Mouse (Mus musculus): ENCODE data around the gene Gpr137c. TPM values are rescaled to one million over a fixed set of nuclear protein-coding genes. Genes with fewer than 3 reads are reported as not detected.

The Gpr137c gene
- polyA plus RNA-seq, 1 experiment from 2014 or later, result 6.3 TPM

DNA sequence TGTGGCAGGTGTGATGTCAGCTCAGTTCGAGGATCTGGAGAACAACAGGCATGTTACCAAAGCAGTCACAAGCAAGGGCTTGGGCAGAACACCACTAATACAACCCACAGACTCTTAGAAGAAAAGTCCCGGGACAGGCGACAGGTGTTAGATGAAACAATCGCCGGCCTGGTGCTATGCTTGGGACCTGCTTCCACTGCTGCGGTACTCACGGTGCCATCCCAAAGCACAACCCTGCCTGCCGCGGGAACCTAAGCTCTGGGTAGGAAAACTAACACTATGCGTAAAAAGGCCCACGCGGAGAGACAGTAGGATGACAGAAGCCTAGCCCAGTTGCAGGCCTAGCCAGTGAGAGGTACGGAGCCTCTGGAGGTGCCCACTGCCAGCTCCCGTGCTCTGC is 90.6 kb downstream of the Gpr137c start:
- no peak overlapping the region for H3K27ac ChIP-seq (ENCODE audit: low read depth, low read length)
- H3K4me2 ChIP-seq (ENCODE audit: low read depth), result no peak overlapping the region
- DNase-seq (ENCODE audit: low spot score), result no peak
- H3K27me3 ChIP-seq (ENCODE audit: control insufficient read depth, insufficient read depth, low read length), result no peaks in the 10 kb centered on the region
- ATAC-seq (ENCODE audit: insufficient read depth, low FRiP score, low TSS enrichment), result no peak
- H3K36me3 ChIP-seq (ENCODE audit: control insufficient read depth, insufficient read depth, low read length), result no peaks in the 10 kb centered on the region
- no peak overlapping the region for H3K4me3 ChIP-seq (ENCODE audit: low read depth, low read length)
- WGBS, result 92% methylated on average over 14 of the region's 14 CpGs
- H3K4me1 ChIP-seq (ENCODE audit: control insufficient read depth, insufficient read depth, low read length), result no peaks in the 10 kb centered on the region
- no peaks in the 10 kb centered on the region for H3K9me3 ChIP-seq (ENCODE audit: control insufficient read depth, low read length)
- H3K9ac ChIP-seq (ENCODE audit: low read length), result no peak overlapping the region

DNA sequence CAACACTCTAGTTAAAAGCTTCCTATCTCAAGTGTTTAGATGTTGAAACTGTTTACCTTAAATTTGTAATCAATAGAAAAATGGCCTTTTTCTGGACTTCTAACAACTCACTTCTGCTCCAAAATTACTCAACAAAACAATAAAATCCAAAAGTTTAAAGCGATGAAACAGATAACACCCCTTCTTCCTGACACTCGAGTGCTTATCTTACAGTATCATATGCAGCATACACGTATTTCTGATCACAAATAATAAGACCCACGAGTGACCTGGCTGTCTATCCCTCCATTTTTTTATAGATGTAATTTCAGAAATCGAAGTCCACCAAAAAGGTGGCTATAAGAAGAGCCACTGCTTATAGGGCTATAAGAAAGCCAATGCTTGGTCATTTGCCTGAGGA is 97.4 kb downstream of the Gpr137c start:
- H3K27ac ChIP-seq (ENCODE audit: low read depth, low read length), result no peak overlapping the region
- H3K4me2 ChIP-seq (ENCODE audit: low read depth), result peak overlapping the region; percentile 79
- H3K4me3 ChIP-seq (ENCODE audit: low read depth, low read length), result peak overlapping the region; percentile 87; the same call in 1 of the 2 replicates
- H3K4me1 ChIP-seq (ENCODE audit: control insufficient read depth, insufficient read depth, low read length), result peaks cover 5% of the 10 kb centered on the region
- ATAC-seq (ENCODE audit: insufficient read depth, low FRiP score, low TSS enrichment) (no peak), DNase-seq (ENCODE audit: low spot score) (no peak)
- H3K36me3 ChIP-seq (ENCODE audit: control insufficient read depth, insufficient read depth, low read length), result no peaks in the 10 kb centered on the region
- WGBS, result 83% methylated on average over 5 of the region's 5 CpGs
- no peak overlapping the region for H3K9ac ChIP-seq (ENCODE audit: low read length)
- no peaks in the 10 kb centered on the region for H3K27me3 ChIP-seq (ENCODE audit: control insufficient read depth, insufficient read depth, low read length)
- H3K9me3 ChIP-seq (ENCODE audit: control insufficient read depth, low read length), result no peaks in the 10 kb centered on the region

DNA sequence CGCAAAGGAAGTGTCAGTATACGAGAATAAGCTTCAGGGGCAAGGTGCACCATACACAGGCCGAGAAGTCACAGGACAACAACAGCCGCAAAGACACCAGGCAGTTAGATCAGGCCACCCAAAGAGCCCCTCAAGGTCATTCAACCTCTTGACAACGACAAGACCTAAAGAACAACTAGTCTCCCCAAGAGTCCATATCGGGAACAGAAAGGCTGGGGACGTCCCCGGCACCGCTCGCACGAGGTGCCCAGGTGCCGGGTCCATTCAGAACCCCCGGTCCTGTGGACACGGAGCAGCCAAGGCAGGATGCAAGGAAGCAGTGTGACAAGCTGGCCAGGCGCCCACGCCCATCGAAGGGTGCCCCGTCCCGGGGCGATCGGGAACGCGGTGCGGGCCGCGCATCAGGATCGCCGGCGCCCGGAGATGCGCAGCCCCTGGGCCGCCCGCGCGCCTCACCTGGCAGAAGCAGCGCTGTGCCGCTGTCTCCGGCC is 98.4 kb downstream of the Gpr137c start:
- ATAC-seq (ENCODE audit: insufficient read depth, low FRiP score, low TSS enrichment) (no peak; the same call in 1 of the 2 replicates), DNase-seq (ENCODE audit: low spot score) (no peak)
- H3K27me3 ChIP-seq (ENCODE audit: control insufficient read depth, insufficient read depth, low read length), result no peaks in the 10 kb centered on the region
- H3K4me3 ChIP-seq (ENCODE audit: low read depth, low read length), result peak overlapping the region; percentile 87
- H3K9ac ChIP-seq (ENCODE audit: low read length), result peak overlapping the region; percentile 92
- WGBS, result under 1% methylated on average over 38 of the region's 38 CpGs
- H3K4me1 ChIP-seq (ENCODE audit: control insufficient read depth, insufficient read depth, low read length), result peaks cover 5% of the 10 kb centered on the region
- no peaks in the 10 kb centered on the region for H3K36me3 ChIP-seq (ENCODE audit: control insufficient read depth, insufficient read depth, low read length)
- H3K9me3 ChIP-seq (ENCODE audit: control insufficient read depth, low read length), result no peaks in the 10 kb centered on the region
- H3K27ac ChIP-seq (ENCODE audit: low read depth, low read length), result peak overlapping the region; percentile 63
- H3K4me2 ChIP-seq (ENCODE audit: low read depth), result peak overlapping the region; percentile 79

DNA sequence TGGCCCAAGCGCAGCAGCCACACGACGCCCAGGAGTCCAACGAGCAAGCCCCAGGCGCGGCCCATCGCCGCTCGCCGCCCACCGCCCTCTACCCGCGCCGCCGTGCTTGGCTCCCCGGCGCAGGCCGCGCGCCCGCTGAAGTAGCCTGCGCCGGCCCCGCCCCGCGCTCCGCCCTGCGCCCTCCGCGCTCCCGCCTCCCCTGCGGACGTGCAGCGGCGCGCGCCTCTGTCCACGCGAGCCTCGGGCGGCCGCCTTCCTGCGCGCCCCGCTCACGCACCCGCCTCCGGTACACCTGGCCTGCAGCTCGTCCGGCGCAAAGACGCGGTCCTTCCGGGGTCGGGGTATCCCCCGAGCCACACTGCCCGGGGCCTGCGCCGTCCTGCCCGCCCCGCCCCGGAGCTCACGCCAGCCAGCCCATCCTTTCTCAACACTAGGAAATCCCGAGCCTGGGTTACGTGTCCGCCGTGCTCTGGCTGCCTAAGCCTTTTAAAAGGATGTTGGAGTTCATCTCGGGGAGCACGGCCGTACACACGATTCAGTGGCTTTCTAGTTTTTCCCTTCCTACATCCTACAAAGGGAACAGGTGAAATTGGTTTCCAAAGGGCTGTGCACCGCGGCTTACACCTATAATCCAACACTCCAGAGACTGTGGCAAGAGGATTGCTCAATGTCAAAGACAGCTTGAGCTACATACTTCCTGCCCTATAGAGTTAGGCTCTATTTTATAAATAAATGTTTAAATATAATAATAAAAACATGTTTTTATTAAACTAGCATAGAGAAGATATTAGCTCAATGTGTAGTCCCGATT is 99.1 kb downstream of the Gpr137c start, which contains the start of gene Ero1l:
Gene Ero1l, minus strand, starts transcription at position 346 of the 811 bp plus-strand sequence.
- DNase-seq (ENCODE audit: low spot score) (peak; percentile 89), ATAC-seq (ENCODE audit: insufficient read depth, low FRiP score, low TSS enrichment) (peak; percentile 95)
- H3K4me1 ChIP-seq (ENCODE audit: control insufficient read depth, insufficient read depth, low read length), result peaks cover 5% of the 10 kb centered on the region
- H3K36me3 ChIP-seq (ENCODE audit: control insufficient read depth, insufficient read depth, low read length), result no peaks in the 10 kb centered on the region
- peak within 1 kb of the TSS; percentile 87 for H3K4me3 ChIP-seq (ENCODE audit: low read depth, low read length)
- H3K27ac ChIP-seq (ENCODE audit: low read depth, low read length), result peak within 1 kb of the TSS; percentile 63
- H3K27me3 ChIP-seq (ENCODE audit: control insufficient read depth, insufficient read depth, low read length), result no peaks in the 10 kb centered on the region
- peak within 1 kb of the TSS; percentile 92 for H3K9ac ChIP-seq (ENCODE audit: low read length)
- H3K9me3 ChIP-seq (ENCODE audit: control insufficient read depth, low read length), result no peaks in the 10 kb centered on the region
- WGBS, result 3% methylated on average over 32 of the region's 74 CpGs
- peak within 1 kb of the TSS; percentile 79 for H3K4me2 ChIP-seq (ENCODE audit: low read depth)

DNA sequence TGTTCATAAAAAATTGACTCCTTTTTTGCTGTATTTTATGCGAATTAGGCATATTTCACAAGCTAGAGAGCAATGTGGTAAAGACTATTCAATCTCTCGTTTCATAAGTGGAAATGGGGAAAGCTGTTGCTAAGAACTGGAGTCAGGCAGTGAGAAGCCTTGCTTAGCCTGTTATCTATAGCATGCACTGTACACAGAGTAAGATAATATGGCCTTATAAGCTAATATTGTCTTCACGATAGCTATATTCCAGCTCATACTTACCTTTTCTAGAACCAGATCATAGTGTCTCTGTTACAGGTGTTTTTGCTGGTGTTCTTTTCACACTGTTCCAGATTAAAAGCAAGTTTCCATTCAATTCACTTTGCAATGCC is 99.7 kb downstream of the Gpr137c start:
- ATAC-seq (ENCODE audit: insufficient read depth, low FRiP score, low TSS enrichment) (no peak), DNase-seq (ENCODE audit: low spot score) (no peak)
- H3K9ac ChIP-seq (ENCODE audit: low read length), result no peak overlapping the region
- H3K36me3 ChIP-seq (ENCODE audit: control insufficient read depth, insufficient read depth, low read length), result no peaks in the 10 kb centered on the region
- H3K4me1 ChIP-seq (ENCODE audit: control insufficient read depth, insufficient read depth, low read length), result peaks cover 5% of the 10 kb centered on the region
- no peak overlapping the region for H3K27ac ChIP-seq (ENCODE audit: low read depth, low read length)
- no peak overlapping the region for H3K4me3 ChIP-seq (ENCODE audit: low read depth, low read length)
- H3K27me3 ChIP-seq (ENCODE audit: control insufficient read depth, insufficient read depth, low read length), result no peaks in the 10 kb centered on the region
- no peak overlapping the region; the same call in 1 of the 2 replicates for H3K4me2 ChIP-seq (ENCODE audit: low read depth)
- H3K9me3 ChIP-seq (ENCODE audit: control insufficient read depth, low read length), result no peaks in the 10 kb centered on the region
- WGBS, result 72% methylated on average over 3 of the region's 3 CpGs

DNA sequence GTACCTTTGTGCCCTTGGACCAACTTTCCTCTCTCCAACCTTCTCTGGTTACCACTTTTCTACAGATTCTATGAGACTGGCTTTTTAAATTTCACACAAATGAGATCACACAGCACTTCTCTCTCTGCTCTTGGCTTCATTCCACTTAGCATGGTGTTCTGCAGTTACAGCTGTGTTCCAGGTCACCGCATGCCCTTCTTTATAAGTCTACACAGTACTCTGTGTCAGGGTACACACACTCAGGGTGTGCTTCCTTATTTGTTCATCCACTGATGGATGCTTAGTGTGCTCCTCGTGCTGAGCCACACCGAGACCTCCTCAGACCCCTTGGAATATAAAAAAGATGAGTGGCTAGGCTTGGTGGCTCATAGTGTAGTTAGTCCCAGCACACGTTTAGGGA is 100.6 kb downstream of the Gpr137c start:
- no peak overlapping the region for H3K4me3 ChIP-seq (ENCODE audit: low read depth, low read length)
- 80% methylated on average over 4 of the region's 4 CpGs for WGBS
- DNase-seq (ENCODE audit: low spot score) (no peak), ATAC-seq (ENCODE audit: insufficient read depth, low FRiP score, low TSS enrichment) (no peak)
- no peaks in the 10 kb centered on the region for H3K9me3 ChIP-seq (ENCODE audit: control insufficient read depth, low read length)
- no peak overlapping the region for H3K27ac ChIP-seq (ENCODE audit: low read depth, low read length)
- H3K4me2 ChIP-seq (ENCODE audit: low read depth), result no peak overlapping the region
- H3K27me3 ChIP-seq (ENCODE audit: control insufficient read depth, insufficient read depth, low read length), result no peaks in the 10 kb centered on the region
- no peaks in the 10 kb centered on the region for H3K36me3 ChIP-seq (ENCODE audit: control insufficient read depth, insufficient read depth, low read length)
- peaks cover 5% of the 10 kb centered on the region for H3K4me1 ChIP-seq (ENCODE audit: control insufficient read depth, insufficient read depth, low read length)
- no peak overlapping the region for H3K9ac ChIP-seq (ENCODE audit: low read length)

DNA sequence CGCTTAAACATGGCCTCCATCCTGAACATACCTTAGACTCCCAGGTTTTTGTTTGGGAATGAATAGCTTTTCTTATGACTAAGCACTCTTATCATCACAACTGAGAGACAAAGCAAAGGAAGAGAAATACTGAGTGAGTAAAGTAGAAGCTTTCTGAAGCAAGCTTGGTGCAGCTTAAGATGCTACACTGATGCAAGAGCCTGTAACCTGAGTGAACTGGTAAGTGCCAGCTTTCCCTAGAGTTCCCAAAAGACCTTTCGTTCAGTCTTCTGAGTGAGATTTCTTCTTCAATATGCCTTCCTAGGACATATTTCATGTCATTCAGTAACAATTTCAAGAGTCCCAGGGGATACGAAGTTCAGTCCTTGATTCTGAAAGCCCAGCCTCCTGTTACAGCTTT is 101.5 kb downstream of the Gpr137c start:
- no peak overlapping the region for H3K27ac ChIP-seq (ENCODE audit: low read depth, low read length)
- ATAC-seq (ENCODE audit: insufficient read depth, low FRiP score, low TSS enrichment), result no peak
- DNase-seq (ENCODE audit: low spot score), result no peak
- no peak overlapping the region for H3K4me3 ChIP-seq (ENCODE audit: low read depth, low read length)
- H3K4me1 ChIP-seq (ENCODE audit: control insufficient read depth, insufficient read depth, low read length), result peaks cover 5% of the 10 kb centered on the region
- no peak overlapping the region for H3K4me2 ChIP-seq (ENCODE audit: low read depth)
- WGBS, result 87% methylated on average over 3 of the region's 3 CpGs
- H3K36me3 ChIP-seq (ENCODE audit: control insufficient read depth, insufficient read depth, low read length), result no peaks in the 10 kb centered on the region
- no peaks in the 10 kb centered on the region for H3K27me3 ChIP-seq (ENCODE audit: control insufficient read depth, insufficient read depth, low read length)
- no peaks in the 10 kb centered on the region for H3K9me3 ChIP-seq (ENCODE audit: control insufficient read depth, low read length)
- no peak overlapping the region for H3K9ac ChIP-seq (ENCODE audit: low read length)

DNA sequence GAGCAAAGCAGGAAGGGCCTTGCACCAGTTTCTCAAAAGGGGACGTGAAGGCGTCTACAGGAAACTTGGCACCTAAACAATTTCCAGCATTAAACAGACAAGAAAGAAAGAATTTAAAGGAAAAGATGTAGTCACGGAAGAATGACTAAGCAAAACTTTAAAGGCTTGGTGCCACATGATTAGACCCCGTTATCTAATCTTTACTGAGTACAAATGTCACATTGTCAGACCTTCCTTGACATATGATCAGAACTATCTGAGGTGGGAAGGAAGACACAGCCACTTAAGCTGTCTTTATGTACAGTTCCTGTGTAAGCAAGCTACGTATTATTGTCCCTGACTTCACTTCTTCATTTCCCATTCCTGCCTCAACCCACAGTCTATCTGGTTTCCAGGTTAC is 102.1 kb downstream of the Gpr137c start:
- no peaks in the 10 kb centered on the region for H3K9me3 ChIP-seq (ENCODE audit: control insufficient read depth, low read length)
- no peaks in the 10 kb centered on the region for H3K27me3 ChIP-seq (ENCODE audit: control insufficient read depth, insufficient read depth, low read length)
- DNase-seq (ENCODE audit: low spot score) (no peak), ATAC-seq (ENCODE audit: insufficient read depth, low FRiP score, low TSS enrichment) (no peak)
- peaks cover 5% of the 10 kb centered on the region for H3K4me1 ChIP-seq (ENCODE audit: control insufficient read depth, insufficient read depth, low read length)
- no peak overlapping the region for H3K9ac ChIP-seq (ENCODE audit: low read length)
- H3K4me3 ChIP-seq (ENCODE audit: low read depth, low read length), result no peak overlapping the region
- no peak overlapping the region for H3K4me2 ChIP-seq (ENCODE audit: low read depth)
- H3K27ac ChIP-seq (ENCODE audit: low read depth, low read length), result no peak overlapping the region
- 83% methylated on average over 5 of the region's 5 CpGs for WGBS
- no peaks in the 10 kb centered on the region for H3K36me3 ChIP-seq (ENCODE audit: control insufficient read depth, insufficient read depth, low read length)

DNA sequence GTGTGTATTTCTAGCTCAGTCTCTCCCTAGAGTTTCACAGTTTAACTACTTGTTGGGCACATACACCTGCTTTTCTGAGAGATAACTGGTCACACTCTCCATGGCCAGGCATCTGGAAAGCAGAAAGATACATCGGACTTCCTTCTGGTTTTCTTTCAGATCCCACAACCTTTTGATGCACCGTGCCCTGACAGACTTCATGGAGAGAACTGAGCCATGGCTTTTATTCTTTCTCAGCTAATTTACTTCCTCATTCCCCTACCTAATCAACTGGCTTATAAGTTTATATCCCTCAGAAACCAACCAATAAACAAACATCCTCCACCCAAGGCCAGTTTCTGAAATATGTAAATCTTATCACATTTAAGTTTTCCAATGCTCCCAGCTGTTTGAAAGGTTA is 102.9 kb downstream of the Gpr137c start:
- no peaks in the 10 kb centered on the region for H3K27me3 ChIP-seq (ENCODE audit: control insufficient read depth, insufficient read depth, low read length)
- no peak overlapping the region for H3K4me2 ChIP-seq (ENCODE audit: low read depth)
- DNase-seq (ENCODE audit: low spot score) (no peak), ATAC-seq (ENCODE audit: insufficient read depth, low FRiP score, low TSS enrichment) (no peak)
- no peaks in the 10 kb centered on the region for H3K9me3 ChIP-seq (ENCODE audit: control insufficient read depth, low read length)
- no peak overlapping the region for H3K27ac ChIP-seq (ENCODE audit: low read depth, low read length)
- no peak overlapping the region for H3K9ac ChIP-seq (ENCODE audit: low read length)
- WGBS, result 87% methylated on average over 2 of the region's 2 CpGs
- H3K4me1 ChIP-seq (ENCODE audit: control insufficient read depth, insufficient read depth, low read length), result peaks cover under 1% of the 10 kb centered on the region
- no peak overlapping the region for H3K4me3 ChIP-seq (ENCODE audit: low read depth, low read length)
- no peaks in the 10 kb centered on the region for H3K36me3 ChIP-seq (ENCODE audit: control insufficient read depth, insufficient read depth, low read length)

Data from neural tube, embryonic 11.5 days (tissue).